Mouse (Mus musculus): ENCODE results near the gene Gatc. TPM values are rescaled to one million over a fixed set of nuclear protein-coding genes. Genes with fewer than 3 reads are reported as not detected.
"Not testable (repeated sequence)": the region's sequence is repeated elsewhere in the genome, so short reads cannot be mapped to it uniquely, and the experiment has no call there.

Gene Gatc
- total RNA-seq (2012; rRNA removed) = 1.9 and 3.1 TPM in 2 replicates

GRCm38 (mm10) chr5:115340577-115341313 lies at the start of gene Gatc, which contains the start of gene Triap1:
Gatc (minus strand) TSS chr5:115341178.
Triap1 (plus strand) TSS chr5:115341225.
- Histone ChIP-seq H3K4me1 (ENCODE audit: control insufficient read depth in 2 of 2, insufficient read depth in 2 of 2, low read length in 2 of 2, poor library complexity in 1 of 2) (peaks cover 2% of the 10 kb centered on the region in 2 experiments; a peak in 2 of 4 replicates), H3K27ac (ENCODE audit: insufficient read depth, low read depth, low read length, poor library complexity, severe bottlenecking) (no peak within 1 kb of the TSS), H3K9me3 (ENCODE audit: control insufficient read depth, insufficient read depth, low read depth, low read length) (no peaks in the 10 kb centered on the region), H3K9ac (ENCODE audit: insufficient read depth, low read depth, low read length, poor library complexity, severe bottlenecking) (peak within 1 kb of the TSS; percentile 78), H3K4me3 (ENCODE audit: insufficient read depth in 1 of 2, low read depth in 1 of 2, low read length in 2 of 2, poor library complexity in 1 of 2, severe bottlenecking in 1 of 2) (peak within 1 kb of the TSS; percentile 76 to 95), H3K36me3 (ENCODE audit: control insufficient read depth, insufficient read depth, low read length, poor library complexity, severe bottlenecking) (peaks cover 27% of the 10 kb centered on the region)
- TF ChIP-seq CHD2 (IDR thresholded peaks at IDR 0.05; ENCODE audit: low read depth, low read length) (no peak), ZC3H11A (IDR thresholded peaks at IDR 0.05; ENCODE audit: borderline replicate concordance, low read depth, low read length) (no peak), MAFK (IDR thresholded peaks at IDR 0.05; ENCODE audit: insufficient read depth, low read depth, low read length) (0 out of 2 replicates have a peak, but pooled peaks have one; percentile 3), ZNF384 (IDR thresholded peaks at IDR 0.05; ENCODE audit: low read depth, low read length) (no peak), HCFC1 (IDR thresholded peaks at IDR 0.05; ENCODE audit: borderline replicate concordance, insufficient read depth, low read length) (peak; percentile 79; the same call in 1 of the 2 replicates)
- DNase-seq (ENCODE audit: low read depth, low spot score) = no peak
- in situ Hi-C loops (cut with MboI; ENCODE audit: low sequenced_read_pairs in 2 of 2, unreplicated experiment in 2 of 2) = no loop called here

DNA sequence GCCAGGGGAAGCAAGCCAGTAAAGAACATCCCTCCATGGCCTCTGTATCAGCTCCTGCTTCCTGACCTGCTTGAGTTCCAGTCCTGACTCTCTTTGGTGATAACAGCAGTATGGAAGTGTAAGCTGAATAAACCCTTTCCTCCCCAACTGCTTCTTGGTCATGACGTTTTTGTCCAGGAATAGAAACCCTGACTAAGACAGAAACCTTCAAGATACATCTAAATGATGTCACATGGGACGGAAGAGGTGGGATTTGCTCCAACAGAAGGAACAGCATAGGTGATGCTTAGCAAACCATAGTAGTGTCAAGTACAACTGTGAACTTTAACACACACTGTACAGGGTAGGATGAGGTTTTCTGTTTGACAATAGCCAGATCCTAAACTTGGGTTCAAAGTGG lies 37.9 kb upstream of the Gatc start:
- in situ Hi-C loops (cut with MboI; ENCODE audit: low sequenced_read_pairs in 2 of 2, unreplicated experiment in 2 of 2) = loop anchor here in 1 of 2 experiments (5.0 kb wide), 1 partner anchor 63 kb away; no protein-coding TSS in a partner anchor
- H3K9me3 ChIP-seq (ENCODE audit: control insufficient read depth, insufficient read depth, low read depth, low read length); H3K27ac ChIP-seq (ENCODE audit: insufficient read depth, low read depth, low read length, poor library complexity, severe bottlenecking); H3K36me3 ChIP-seq (ENCODE audit: control insufficient read depth, insufficient read depth, low read length, poor library complexity, severe bottlenecking); H3K4me3 ChIP-seq (ENCODE audit: insufficient read depth in 1 of 2, low read depth in 1 of 2, low read length in 2 of 2, poor library complexity in 1 of 2, severe bottlenecking in 1 of 2); H3K9ac ChIP-seq (ENCODE audit: insufficient read depth, low read depth, low read length, poor library complexity, severe bottlenecking); DNase-seq (ENCODE audit: low read depth, low spot score); H3K4me1 ChIP-seq (ENCODE audit: control insufficient read depth in 2 of 2, insufficient read depth in 2 of 2, low read length in 2 of 2, poor library complexity in 1 of 2): not testable (repeated sequence)

- in situ Hi-C loops (cut with MboI; ENCODE audit: low sequenced_read_pairs in 2 of 2, unreplicated experiment in 2 of 2) = loop anchor here in 1 of 2 experiments (5.0 kb wide), 1 partner anchor 67 kb away; no protein-coding TSS in a partner anchor
- TF ChIP-seq MAFK (IDR thresholded peaks at IDR 0.05; ENCODE audit: insufficient read depth, low read depth, low read length) = no peak
- TF ChIP-seq ZC3H11A (IDR thresholded peaks at IDR 0.05; ENCODE audit: borderline replicate concordance, low read depth, low read length) = peak; percentile 25; the same call in 1 of the 2 replicates
- H3K4me3 ChIP-seq (ENCODE audit: insufficient read depth in 1 of 2, low read depth in 1 of 2, low read length in 2 of 2, poor library complexity in 1 of 2, severe bottlenecking in 1 of 2) = no peak overlapping the region
- H3K9ac ChIP-seq (ENCODE audit: insufficient read depth, low read depth, low read length, poor library complexity, severe bottlenecking) = no peak overlapping the region
- no peaks in the 10 kb centered on the region for H3K9me3 ChIP-seq (ENCODE audit: control insufficient read depth, insufficient read depth, low read depth, low read length)
- H3K27ac ChIP-seq (ENCODE audit: insufficient read depth, low read depth, low read length, poor library complexity, severe bottlenecking) = no peak overlapping the region
- DNase-seq (ENCODE audit: low read depth, low spot score) = no peak
- H3K36me3 ChIP-seq (ENCODE audit: control insufficient read depth, insufficient read depth, low read length, poor library complexity, severe bottlenecking) = no peaks in the 10 kb centered on the region
- H3K4me1 ChIP-seq (ENCODE audit: control insufficient read depth in 2 of 2, insufficient read depth in 2 of 2, low read length in 2 of 2, poor library complexity in 1 of 2) = peaks cover 3 to 12% of the 10 kb centered on the region in 2 experiments; a peak in 3 of 4 replicates
These were observed 34.5 kb upstream of the Gatc start for GRCm38 (mm10) chr5:115375436-115375835.

GRCm38 (mm10) chr5:115374204-115374820 lies 33.3 kb upstream of the Gatc start:
- Histone ChIP-seq H3K4me3 (ENCODE audit: insufficient read depth in 1 of 2, low read depth in 1 of 2, low read length in 2 of 2, poor library complexity in 1 of 2, severe bottlenecking in 1 of 2) (peak overlapping the region; percentile 15 to 28; a peak in 2 of 4 replicates), H3K36me3 (ENCODE audit: control insufficient read depth, insufficient read depth, low read length, poor library complexity, severe bottlenecking) (no peaks in the 10 kb centered on the region), H3K4me1 (ENCODE audit: control insufficient read depth in 2 of 2, insufficient read depth in 2 of 2, low read length in 2 of 2, poor library complexity in 1 of 2) (peaks cover 3 to 12% of the 10 kb centered on the region in 2 experiments; a peak in 3 of 4 replicates), H3K9ac (ENCODE audit: insufficient read depth, low read depth, low read length, poor library complexity, severe bottlenecking) (no peak overlapping the region; the same call in 1 of the 2 replicates), H3K27ac (ENCODE audit: insufficient read depth, low read depth, low read length, poor library complexity, severe bottlenecking) (no peak overlapping the region; the same call in 1 of the 2 replicates), H3K9me3 (ENCODE audit: control insufficient read depth, insufficient read depth, low read depth, low read length) (no peaks in the 10 kb centered on the region)
- TF ChIP-seq ZNF384 (IDR thresholded peaks at IDR 0.05; ENCODE audit: low read depth, low read length) (peak; percentile 67), MAFK (IDR thresholded peaks at IDR 0.05; ENCODE audit: insufficient read depth, low read depth, low read length) (no peak), HCFC1 (IDR thresholded peaks at IDR 0.05; ENCODE audit: borderline replicate concordance, insufficient read depth, low read length) (no peak), CHD2 (IDR thresholded peaks at IDR 0.05; ENCODE audit: low read depth, low read length) (no peak), ZC3H11A (IDR thresholded peaks at IDR 0.05; ENCODE audit: borderline replicate concordance, low read depth, low read length) (no peak)
- DNase-seq (ENCODE audit: low read depth, low spot score) = no peak
- in situ Hi-C loops (cut with MboI; ENCODE audit: low sequenced_read_pairs in 2 of 2, unreplicated experiment in 2 of 2) = no loop called here

Data from ES-E14 (cell line).